Mouse (Mus musculus): Measurements from ENCODE around the gene Ctnnal1.

- no peak for TF ChIP-seq GATA1 (IDR thresholded peaks at IDR 0.05; ENCODE audit: borderline replicate concordance, low read length)
- no peak for TF ChIP-seq FLI1 (IDR thresholded peaks at IDR 0.05; ENCODE audit: low read length)
These were observed 73.6 kb downstream of the Ctnnal1 start for GRCm38 (mm10) chr4:56791373-56791772.

Data from megakaryocyte, embryonic 14.5 days (primary cell).